Mouse (Mus musculus): Measurements from ENCODE around the gene Rab1a. TPM values are rescaled to one million over a fixed set of nuclear protein-coding genes. Genes with fewer than 3 reads are reported as not detected.

The Rab1a gene
- total and polyA plus RNA-seq, 2 experiments from 2014 or later: 55.8 to 226 TPM

DNA sequence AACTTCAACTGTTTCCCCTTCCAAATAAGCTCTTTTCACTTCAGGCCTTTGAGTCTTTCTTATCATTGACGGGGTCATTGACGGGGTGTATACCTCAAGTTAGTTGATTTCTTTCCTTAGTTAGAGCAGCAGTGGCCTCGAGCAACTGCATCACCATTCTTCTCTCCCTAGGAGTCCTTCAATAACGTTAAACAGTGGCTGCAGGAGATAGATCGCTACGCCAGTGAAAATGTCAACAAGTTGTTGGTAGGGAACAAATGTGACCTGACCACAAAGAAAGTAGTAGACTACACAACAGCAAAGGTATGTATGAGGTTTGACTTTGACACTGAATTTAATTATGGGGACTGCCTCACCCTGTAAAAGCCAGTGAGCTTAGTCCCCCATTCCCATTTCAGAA, 23.0 kb downstream of the Rab1a start:
- H3K36me3 ChIP-seq (replicated peaks; ENCODE audit: control insufficient read depth, insufficient read depth, low read length): peaks cover 79% of the 10 kb centered on the region
- 69% methylated on average over 6 of the region's 6 CpGs for WGBS
- no peaks in the 10 kb centered on the region for H3K4me1 ChIP-seq (ENCODE audit: control insufficient read depth, insufficient read depth)
- no peaks in the 10 kb centered on the region for H3K27me3 ChIP-seq (ENCODE audit: control insufficient read depth, insufficient read depth, low read length)
- no peaks in the 10 kb centered on the region for H3K9me3 ChIP-seq (replicated peaks; ENCODE audit: control insufficient read depth, low read length)
- ATAC-seq (ENCODE audit: insufficient read depth, low read depth) (no peak), DNase-seq (ENCODE audit: low spot score) (no peak)
- H3K9ac ChIP-seq (replicated peaks; ENCODE audit: low read depth, low read length): no peak overlapping the region
- no peak overlapping the region for H3K27ac ChIP-seq (ENCODE audit: low read depth)
- no peak overlapping the region for H3K4me2 ChIP-seq (ENCODE audit: low read depth, low read length)
- H3K4me3 ChIP-seq (ENCODE audit: low read depth, low read length): no peak overlapping the region
- TF ChIP-seq CTCF (IDR thresholded peaks at IDR 0.05; ENCODE audit: low read depth) (no peak), EP300 (IDR thresholded peaks at IDR 0.05; ENCODE audit: low read depth) (no peak)

DNA sequence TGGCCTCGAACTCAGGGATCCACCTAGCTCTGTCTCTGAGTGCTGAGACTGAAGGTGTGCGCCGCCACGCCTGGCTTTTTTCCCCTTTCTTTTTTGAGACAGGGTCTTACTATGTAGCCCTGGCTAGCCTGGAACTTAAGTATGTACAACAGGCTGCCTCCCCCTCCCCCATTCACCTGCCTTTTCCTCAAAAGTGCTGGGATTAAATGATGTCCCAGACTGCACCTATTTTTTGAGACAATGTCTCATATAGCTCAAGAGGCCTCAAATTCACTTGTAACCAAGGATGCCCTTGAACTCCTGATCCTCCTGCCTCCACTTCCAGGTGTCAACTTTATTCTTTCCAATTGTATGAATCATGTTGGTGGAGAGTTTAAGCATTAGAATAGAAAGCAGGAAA, 24.7 kb downstream of the Rab1a start:
- no peak overlapping the region for H3K27ac ChIP-seq (ENCODE audit: low read depth)
- no peak for TF ChIP-seq CTCF (IDR thresholded peaks at IDR 0.05; ENCODE audit: low read depth)
- 94% methylated on average over 4 of the region's 4 CpGs for whole genome bisulfite sequencing
- H3K4me1 ChIP-seq (ENCODE audit: control insufficient read depth, insufficient read depth): no peaks in the 10 kb centered on the region
- ATAC-seq (ENCODE audit: insufficient read depth, low read depth) (no peak), DNase-seq (ENCODE audit: low spot score) (no peak)
- H3K27me3 ChIP-seq (ENCODE audit: control insufficient read depth, insufficient read depth, low read length): no peaks in the 10 kb centered on the region
- peaks cover 85% of the 10 kb centered on the region for H3K36me3 ChIP-seq (replicated peaks; ENCODE audit: control insufficient read depth, insufficient read depth, low read length)
- H3K4me3 ChIP-seq (ENCODE audit: low read depth, low read length): no peak overlapping the region
- no peaks in the 10 kb centered on the region for H3K9me3 ChIP-seq (replicated peaks; ENCODE audit: control insufficient read depth, low read length)
- no peak overlapping the region for H3K9ac ChIP-seq (replicated peaks; ENCODE audit: low read depth, low read length)
- H3K4me2 ChIP-seq (ENCODE audit: low read depth, low read length): no peak overlapping the region

DNA sequence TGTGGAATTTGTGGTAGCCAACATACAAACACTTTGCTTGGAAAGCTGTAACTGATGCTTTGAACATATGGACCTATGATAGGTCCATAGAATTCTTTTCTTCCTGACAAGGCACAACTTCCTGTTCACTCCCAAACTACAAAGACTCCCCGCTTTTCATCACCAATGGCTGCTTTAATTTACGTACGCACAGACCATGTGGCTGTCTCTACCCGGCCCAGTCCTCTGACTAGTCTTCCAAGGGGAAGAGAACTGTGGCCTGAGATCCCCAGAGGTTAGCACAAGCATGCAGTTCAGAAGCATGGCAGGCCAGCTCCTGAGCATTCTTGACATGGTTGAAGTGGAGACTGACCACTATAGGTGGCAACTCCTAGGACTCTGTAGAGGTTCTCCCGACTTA, 27.4 kb downstream of the Rab1a start:
- Histone ChIP-seq H3K4me1 (ENCODE audit: control insufficient read depth, insufficient read depth) (no peaks in the 10 kb centered on the region), H3K4me3 (ENCODE audit: low read depth, low read length) (no peak overlapping the region), H3K36me3 (replicated peaks; ENCODE audit: control insufficient read depth, insufficient read depth, low read length) (peaks cover 78% of the 10 kb centered on the region), H3K9me3 (replicated peaks; ENCODE audit: control insufficient read depth, low read length) (no peaks in the 10 kb centered on the region), H3K27ac (ENCODE audit: low read depth) (no peak overlapping the region), H3K4me2 (ENCODE audit: low read depth, low read length) (no peak overlapping the region), H3K9ac (replicated peaks; ENCODE audit: low read depth, low read length) (no peak overlapping the region), H3K27me3 (ENCODE audit: control insufficient read depth, insufficient read depth, low read length) (no peaks in the 10 kb centered on the region)
- TF ChIP-seq EP300 (IDR thresholded peaks at IDR 0.05; ENCODE audit: low read depth) (no peak), CTCF (IDR thresholded peaks at IDR 0.05; ENCODE audit: low read depth) (no peak)
- no peak for DNase-seq (ENCODE audit: low spot score)
- 60% methylated on average over 5 of the region's 5 CpGs for WGBS
- no peak for ATAC-seq (ENCODE audit: insufficient read depth, low read depth)

DNA sequence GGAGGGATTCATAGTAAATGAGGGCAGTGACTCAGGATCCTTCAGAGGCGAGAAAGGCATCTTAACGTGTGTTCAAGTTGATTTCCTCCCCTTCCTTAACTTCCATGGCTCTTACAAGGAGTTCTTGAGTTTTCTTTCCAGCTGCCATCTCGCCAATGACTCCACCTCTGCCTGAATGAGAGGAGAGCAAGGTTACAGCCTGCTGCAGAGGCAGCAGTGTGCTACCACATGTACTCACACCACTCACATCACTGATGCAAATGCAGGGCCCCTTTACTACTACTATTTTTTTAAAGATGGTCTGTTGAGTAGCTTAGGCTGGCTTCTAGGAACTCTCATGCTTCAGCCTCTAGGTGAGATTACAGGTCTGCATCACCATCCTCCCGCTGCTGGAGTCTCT, 28.1 kb downstream of the Rab1a start:
- TF ChIP-seq CTCF (IDR thresholded peaks at IDR 0.05; ENCODE audit: low read depth) (no peak), EP300 (IDR thresholded peaks at IDR 0.05; ENCODE audit: low read depth) (no peak)
- Histone ChIP-seq H3K27ac (ENCODE audit: low read depth) (peak overlapping the region; percentile 13; the same call in 1 of the 2 replicates), H3K4me3 (ENCODE audit: low read depth, low read length) (no peak overlapping the region), H3K9ac (replicated peaks; ENCODE audit: low read depth, low read length) (no peak overlapping the region), H3K36me3 (replicated peaks; ENCODE audit: control insufficient read depth, insufficient read depth, low read length) (peaks cover 78% of the 10 kb centered on the region), H3K27me3 (ENCODE audit: control insufficient read depth, insufficient read depth, low read length) (no peaks in the 10 kb centered on the region), H3K4me2 (ENCODE audit: low read depth, low read length) (no peak overlapping the region), H3K9me3 (replicated peaks; ENCODE audit: control insufficient read depth, low read length) (no peaks in the 10 kb centered on the region), H3K4me1 (ENCODE audit: control insufficient read depth, insufficient read depth) (no peaks in the 10 kb centered on the region)
- WGBS: 75% methylated on average over 4 of the region's 4 CpGs
- no peak for DNase-seq (ENCODE audit: low spot score)
- ATAC-seq (ENCODE audit: insufficient read depth, low read depth): no peak

DNA sequence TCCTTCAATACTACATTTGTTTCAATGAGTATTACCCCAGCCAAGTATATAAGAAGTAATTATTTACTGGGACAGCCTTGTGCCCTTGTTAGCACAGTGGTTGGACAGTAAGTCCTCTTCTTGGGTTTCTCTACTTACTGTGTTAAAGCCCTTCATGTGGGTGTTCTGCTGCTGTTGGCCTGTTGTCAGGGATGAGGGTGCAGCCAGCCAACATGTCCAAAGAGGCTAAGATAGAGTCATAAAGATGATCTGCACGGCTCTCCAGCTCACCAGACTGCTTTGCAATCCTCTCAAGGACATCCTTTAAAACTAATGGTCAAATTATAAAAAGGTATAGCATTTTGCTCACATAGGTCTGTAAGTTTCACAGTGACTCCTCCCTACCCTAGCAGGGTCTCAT, 29.1 kb downstream of the Rab1a start:
- DNase-seq (ENCODE audit: low spot score) (no peak), ATAC-seq (ENCODE audit: insufficient read depth, low read depth) (no peak)
- H3K4me2 ChIP-seq (ENCODE audit: low read depth, low read length): no peak overlapping the region
- peak overlapping the region; percentile 83 for H3K27ac ChIP-seq (ENCODE audit: low read depth)
- no peak overlapping the region for H3K9ac ChIP-seq (replicated peaks; ENCODE audit: low read depth, low read length)
- TF ChIP-seq EP300 (IDR thresholded peaks at IDR 0.05; ENCODE audit: low read depth) (no peak), CTCF (IDR thresholded peaks at IDR 0.05; ENCODE audit: low read depth) (no peak)
- no peaks in the 10 kb centered on the region for H3K9me3 ChIP-seq (replicated peaks; ENCODE audit: control insufficient read depth, low read length)
- H3K4me1 ChIP-seq (ENCODE audit: control insufficient read depth, insufficient read depth): no peaks in the 10 kb centered on the region
- H3K27me3 ChIP-seq (ENCODE audit: control insufficient read depth, insufficient read depth, low read length): no peaks in the 10 kb centered on the region
- peaks cover 78% of the 10 kb centered on the region for H3K36me3 ChIP-seq (replicated peaks; ENCODE audit: control insufficient read depth, insufficient read depth, low read length)
- H3K4me3 ChIP-seq (ENCODE audit: low read depth, low read length): no peak overlapping the region
- WGBS: 37% methylated on average over 1 of the region's 1 CpGs

DNA sequence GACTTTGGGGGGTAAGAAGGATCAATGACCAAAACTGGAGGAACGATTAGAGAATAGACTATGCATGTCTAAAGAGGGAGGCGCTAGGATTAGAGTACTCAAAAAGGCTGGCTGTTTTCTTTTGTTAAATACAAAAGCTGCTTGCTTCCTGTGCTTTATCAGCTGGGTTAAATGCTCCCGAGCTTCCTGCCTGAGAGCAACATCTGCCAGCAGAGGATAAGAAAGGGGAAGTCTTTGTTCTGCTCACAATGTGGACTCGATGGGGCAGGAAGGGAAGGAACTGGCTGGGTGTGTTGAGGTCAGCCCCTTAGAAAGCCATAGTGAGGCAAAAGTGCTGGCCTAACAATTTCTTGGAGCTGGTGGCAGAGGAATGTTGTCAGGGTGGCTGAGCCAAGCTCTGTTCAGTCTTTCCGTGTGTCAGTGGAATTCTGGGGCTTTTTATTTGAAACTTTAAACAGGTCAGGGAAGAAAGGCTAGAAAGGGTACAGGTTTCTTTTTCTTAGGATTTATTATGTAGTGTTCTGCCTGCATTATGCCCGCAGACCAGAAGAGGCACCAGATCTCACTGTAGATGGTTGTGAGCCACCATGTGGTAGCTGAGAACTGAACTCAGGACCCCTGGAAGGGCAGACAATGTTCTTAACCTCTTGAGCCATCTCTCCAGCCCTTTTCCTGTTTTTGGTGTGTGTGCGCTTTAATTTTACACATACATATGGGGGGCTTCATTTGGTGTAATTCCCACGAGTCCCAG, 30.1 kb downstream of the Rab1a start:
- Histone ChIP-seq H3K4me1 (ENCODE audit: control insufficient read depth, insufficient read depth) (no peaks in the 10 kb centered on the region), H3K9ac (replicated peaks; ENCODE audit: low read depth, low read length) (no peak overlapping the region), H3K36me3 (replicated peaks; ENCODE audit: control insufficient read depth, insufficient read depth, low read length) (peaks cover 77% of the 10 kb centered on the region), H3K4me3 (ENCODE audit: low read depth, low read length) (no peak overlapping the region), H3K4me2 (ENCODE audit: low read depth, low read length) (no peak overlapping the region), H3K27ac (ENCODE audit: low read depth) (peak overlapping the region; percentile 83), H3K9me3 (replicated peaks; ENCODE audit: control insufficient read depth, low read length) (no peaks in the 10 kb centered on the region), H3K27me3 (ENCODE audit: control insufficient read depth, insufficient read depth, low read length) (no peaks in the 10 kb centered on the region)
- WGBS: 38% methylated on average over 8 of the region's 8 CpGs
- peak; percentile 93 for DNase-seq (ENCODE audit: low spot score)
- TF ChIP-seq CTCF (IDR thresholded peaks at IDR 0.05; ENCODE audit: low read depth) (no peak), EP300 (IDR thresholded peaks at IDR 0.05; ENCODE audit: low read depth) (peak; percentile 74; the same call in 1 of the 2 replicates)
- ATAC-seq (ENCODE audit: insufficient read depth, low read depth): peak; percentile 91
